8 mouse cellular contexts compared by ENCODE assay signal in genomic region chr9:59660421-59660820, GRCm38 (mm10). TPM values are rescaled to one million over a fixed set of nuclear protein-coding genes. Genes with fewer than 3 reads are reported as not detected.
DNase-seq lines count a peak whose midpoint lies in the region; ATAC-seq and TF ChIP-seq lines count a peak whose summit lies in the region.

No protein-coding gene starts in this region.

- 68% methylated on average over 10 of the region's 10 CpGs for WGBS in limb, embryonic 11.5 days

- H3K9me3 ChIP-seq in limb, embryonic 11.5 days (ENCODE audit: control insufficient read depth, low read length): no peaks in the 10 kb centered on the region

- H3K9ac ChIP-seq in limb, embryonic 11.5 days (ENCODE audit: low read length): no peak overlapping the region; the same call in 1 of the 2 replicates

- H3K27ac ChIP-seq in embryonic fibroblast, embryonic 13.5 days (ENCODE audit: insufficient read depth, low read length): no peak overlapping the region
- no peak overlapping the region for H3K27ac ChIP-seq in limb, embryonic 11.5 days (replicated peaks; ENCODE audit: low read depth, low read length)

- H3K4me3 ChIP-seq in embryonic fibroblast, embryonic 13.5 days (ENCODE audit: insufficient read depth, low read length): peak overlapping the region; percentile 94
- no peak overlapping the region for H3K4me3 ChIP-seq in limb, embryonic 11.5 days (ENCODE audit: low read depth, low read length)

- no peak overlapping the region for H3K4me2 ChIP-seq in limb, embryonic 11.5 days (ENCODE audit: low read depth, severe bottlenecking)

- TF ChIP-seq CTCF in embryonic fibroblast, embryonic 13.5 days (IDR thresholded peaks at IDR 0.05; ENCODE audit: borderline replicate concordance, insufficient read depth, low read length): no peak

- ATAC-seq in limb, embryonic 11.5 days (ENCODE audit: insufficient number of reproducible peaks, low FRiP score, low TSS enrichment, low read depth): no peak
- ATAC-seq in frontal cortex, adult (ENCODE audit: low TSS enrichment): no peak
- ATAC-seq in megakaryocyte progenitor cell, adult 5-6 weeks (replicated peaks; ENCODE audit: poor library complexity): no peak

- H3K27me3 ChIP-seq in limb, embryonic 11.5 days (ENCODE audit: control insufficient read depth, insufficient read depth, low read length): no peaks in the 10 kb centered on the region

- H3K4me1 ChIP-seq in embryonic fibroblast, embryonic 13.5 days (ENCODE audit: control insufficient read depth, insufficient read depth, low read length): peaks cover 11% of the 10 kb centered on the region
- H3K4me1 ChIP-seq in limb, embryonic 11.5 days (ENCODE audit: control insufficient read depth, insufficient read depth, low read length): peaks cover 16% of the 10 kb centered on the region

- TF ChIP-seq POLR2A in embryonic fibroblast, embryonic 13.5 days (IDR thresholded peaks at IDR 0.05; ENCODE audit: low read depth, low read length): no peak

- H3K36me3 ChIP-seq in limb, embryonic 11.5 days (ENCODE audit: control insufficient read depth, insufficient read depth, low read length): peaks cover 15% of the 10 kb centered on the region

- DNase-seq in 3134 (ENCODE audit: extremely low read depth, insufficient read length, low spot score): peak; percentile 61
- DNase-seq in R1 (ENCODE audit: low read depth, low spot score): peak; percentile 6
- peak; percentile 55 for DNase-seq in heart, postnatal 4 days
- DNase-seq in limb, embryonic 11.5 days (ENCODE audit: low spot score): peak; percentile 23
- DNase-seq in retina, embryonic 14.5 days (ENCODE audit: low spot score): peak; percentile 77

RNA-seq across cellular contexts. Expression of gene Pkm, which starts 4.3 kb away (rescaled TPM):
- 1,030 and 1,261 TPM in 2 replicates for polyA plus RNA-seq in embryonic fibroblast, embryonic 13.5 days (2011; ENCODE audit: insufficient read length, low read depth, missing spikeins)
- total RNA-seq in heart, postnatal 4 days (2021): 1,000 to 10,000 TPM; 1,087 to 1,151 TPM
- polyA plus RNA-seq in limb, embryonic 11.5 days (2014; fragmentation: Nextera tagmentation; extraction: Ambion mirVana): 1,975 and 1,999 TPM in 2 replicates
- total RNA-seq in megakaryocyte progenitor cell, adult 5-6 weeks (2015): 151 and 190 TPM in 2 replicates
- total RNA-seq in megakaryocyte progenitor cell, adult 5-6 weeks (2017): 900 and 914 TPM in 2 replicates

RNA-seq across cellular contexts. Expression of gene Gramd2, which starts 19.5 kb away (rescaled TPM):
- polyA plus RNA-seq in embryonic fibroblast, embryonic 13.5 days (2011; ENCODE audit: insufficient read length, low read depth, missing spikeins): 0.53 and 0.67 TPM in 2 replicates
- total RNA-seq in heart, postnatal 4 days (2021): under 1 TPM in 1 of 2 experiments, not detected in 1; 0.11 TPM
- polyA plus RNA-seq in limb, embryonic 11.5 days (2014; fragmentation: Nextera tagmentation; extraction: Ambion mirVana): 0.20 and 0.27 TPM in 2 replicates
- 0.02 TPM in 1 of 2 replicates, not detected in the other for total RNA-seq in megakaryocyte progenitor cell, adult 5-6 weeks (2015)
- 0.14 TPM in 1 of 2 replicates, not detected in the other for total RNA-seq in megakaryocyte progenitor cell, adult 5-6 weeks (2017)

RNA-seq across cellular contexts. Expression of gene Parp6, which starts 43.3 kb away (rescaled TPM):
- 30.5 and 32.4 TPM in 2 replicates for polyA plus RNA-seq in embryonic fibroblast, embryonic 13.5 days (2011; ENCODE audit: insufficient read length, low read depth, missing spikeins)
- 10 to 100 TPM; 16.7 to 17.3 TPM for total RNA-seq in heart, postnatal 4 days (2021)
- polyA plus RNA-seq in limb, embryonic 11.5 days (2014; fragmentation: Nextera tagmentation; extraction: Ambion mirVana): 28.2 and 29.7 TPM in 2 replicates
- total RNA-seq in megakaryocyte progenitor cell, adult 5-6 weeks (2015): 37.6 and 52.4 TPM in 2 replicates
- 15.7 and 24.5 TPM in 2 replicates for total RNA-seq in megakaryocyte progenitor cell, adult 5-6 weeks (2017)

Comparison
In these comparisons a context has a peak if more than half of its experiments do, and no peak if none do; other contexts are left out.
1. DNase-seq: peak in every context shown above with its lines; median percentile 77 in retina, embryonic 14.5 days; 61 in 3134; 55 in heart, postnatal 4 days; 23 in limb, embryonic 11.5 days; 6 in R1.